Mouse (Mus musculus) ES-Bruce4 (cell line): ENCODE results near the gene B430306N03Rik. TPM values are rescaled to one million over a fixed set of nuclear protein-coding genes. Genes with fewer than 3 reads are reported as not detected.

ENCODE experiments used
- H3K27ac ChIP-seq: 2 replicates; pipeline ENCODE4 v1.5.1; 2012; ENCODE audit warnings: low read length, inconsistent platforms; ENCODE audit not compliant: insufficient read depth
- H3K27me3 ChIP-seq: 2 replicates; pipeline ENCODE4 v1.6.1; 2012; ENCODE audit warnings: mild to moderate bottlenecking, low read length, inconsistent platforms; ENCODE audit not compliant: control insufficient read depth, poor library complexity, insufficient read depth, severe bottlenecking
- H3K36me3 ChIP-seq: 2 replicates; pipeline ENCODE4 v1.6.1; 2012; ENCODE audit warnings: inconsistent platforms, mild to moderate bottlenecking, low read length, moderate library complexity; ENCODE audit not compliant: control insufficient read depth, poor library complexity, insufficient read depth, severe bottlenecking
- H3K4me1 ChIP-seq: one replicate; pipeline ENCODE4 v1.8.1; 2011; ENCODE audit warnings: low read length; ENCODE audit not compliant: control insufficient read depth, insufficient read depth
- H3K4me3 ChIP-seq: 2 replicates; pipeline ENCODE4 v1.5.1; 2011; ENCODE audit warnings: low read depth, mild to moderate bottlenecking, low read length
- H3K9ac ChIP-seq: 2 replicates; pipeline ENCODE4 v1.6.1; 2012; ENCODE audit warnings: low read depth, mild to moderate bottlenecking, inconsistent platforms; ENCODE audit not compliant: poor library complexity, severe bottlenecking
- H3K9me3 ChIP-seq: replicated peaks from 2 replicates; pipeline ENCODE4 v1.6.1; 2012; ENCODE audit warnings: mild to moderate bottlenecking, low read length, inconsistent platforms; ENCODE audit not compliant: control insufficient read depth, poor library complexity, insufficient read depth, severe bottlenecking
- CTCF ChIP-seq: IDR thresholded peaks from one replicate; pipeline ENCODE4 v1.8.1; 2011; ENCODE audit warnings: low read depth, low read length
- EP300 ChIP-seq: IDR thresholded peaks from 2 replicates; pipeline ENCODE4 v1.6.1; 2011; ENCODE audit warnings: low read depth, low read length; ENCODE audit not compliant: insufficient read depth
- POLR2A ChIP-seq: IDR thresholded peaks from one replicate; pipeline ENCODE4 v1.8.1; 2011; ENCODE audit warnings: low read length; ENCODE audit not compliant: insufficient read depth
- polyA plus RNA-seq: library from polyadenylated mRNA; stranded (reverse); fragments of >200 nt; gene quantifications from 2 replicates; pipeline ENCODE4 v1.2.4, GENCODE M21; 2011; ENCODE audit warnings: low read depth; ENCODE audit not compliant: missing spikeins, insufficient read depth, insufficient read length

Gene B430306N03Rik
- polyA plus RNA-seq, 1 experiment: not detected

GRCm38 (mm10) chr17:48355822-48356221 is 39.9 kb downstream of the B430306N03Rik start:
- no peaks in the 10 kb centered on the region for H3K27me3 ChIP-seq
- no peaks in the 10 kb centered on the region for H3K9me3 ChIP-seq
- H3K36me3 ChIP-seq: no peaks in the 10 kb centered on the region
- no peak overlapping the region for H3K9ac ChIP-seq
- TF ChIP-seq CTCF (no peak), POLR2A (no peak), EP300 (no peak)
- no peak overlapping the region for H3K27ac ChIP-seq
- H3K4me1 ChIP-seq: peaks cover 6% of the 10 kb centered on the region
- no peak overlapping the region for H3K4me3 ChIP-seq

- Histone ChIP-seq H3K9ac (no peak overlapping the region), H3K4me3 (no peak overlapping the region), H3K27ac (no peak overlapping the region), H3K4me1 (no peaks in the 10 kb centered on the region), H3K9me3 (no peaks in the 10 kb centered on the region), H3K27me3 (no peaks in the 10 kb centered on the region), H3K36me3 (no peaks in the 10 kb centered on the region)
- TF ChIP-seq EP300 (no peak), POLR2A (no peak), CTCF (no peak)
Measured at GRCm38 (mm10) chr17:48357892-48358291, 42.0 kb downstream of the B430306N03Rik start.

- Histone ChIP-seq H3K9ac (no peak within 1 kb of the TSS), H3K27me3 (no peaks in the 10 kb centered on the region), H3K27ac (no peak within 1 kb of the TSS), H3K4me3 (no peak within 1 kb of the TSS), H3K36me3 (no peaks in the 10 kb centered on the region), H3K9me3 (no peaks in the 10 kb centered on the region), H3K4me1 (no peaks in the 10 kb centered on the region)
- TF ChIP-seq CTCF (no peak), POLR2A (no peak), EP300 (no peak)
Measured at GRCm38 (mm10) chr17:48359616-48360015, 43.7 kb downstream of the B430306N03Rik start, which contains the start of gene Treml1. Gene Treml1 (plus strand): TSS chr17:48359916.

- Histone ChIP-seq H3K27ac (no peak overlapping the region), H3K27me3 (no peaks in the 10 kb centered on the region), H3K36me3 (no peaks in the 10 kb centered on the region), H3K4me3 (no peak overlapping the region), H3K4me1 (no peaks in the 10 kb centered on the region), H3K9me3 (no peaks in the 10 kb centered on the region), H3K9ac (no peak overlapping the region)
- no peak for TF ChIP-seq CTCF
Measured at GRCm38 (mm10) chr17:48360462-48360861, 44.5 kb downstream of the B430306N03Rik start.

GRCm38 (mm10) chr17:48362346-48362745 is 46.4 kb downstream of the B430306N03Rik start:
- no peak overlapping the region for H3K4me3 ChIP-seq
- no peaks in the 10 kb centered on the region for H3K9me3 ChIP-seq
- H3K36me3 ChIP-seq: no peaks in the 10 kb centered on the region
- no peak overlapping the region for H3K27ac ChIP-seq
- no peaks in the 10 kb centered on the region for H3K27me3 ChIP-seq
- TF ChIP-seq POLR2A (no peak), CTCF (no peak), EP300 (no peak)
- no peak overlapping the region for H3K9ac ChIP-seq
- H3K4me1 ChIP-seq: no peaks in the 10 kb centered on the region

GRCm38 (mm10) chr17:48362966-48363365 is 47.0 kb downstream of the B430306N03Rik start:
- H3K9ac ChIP-seq: no peak overlapping the region
- no peaks in the 10 kb centered on the region for H3K36me3 ChIP-seq
- no peaks in the 10 kb centered on the region for H3K9me3 ChIP-seq
- no peak overlapping the region for H3K27ac ChIP-seq
- H3K4me1 ChIP-seq: no peaks in the 10 kb centered on the region
- no peak overlapping the region for H3K4me3 ChIP-seq
- H3K27me3 ChIP-seq: no peaks in the 10 kb centered on the region
- TF ChIP-seq EP300 (no peak), POLR2A (no peak), CTCF (no peak)
